Mouse (Mus musculus) forebrain, embryonic 11.5 days (tissue): ENCODE measurements around the gene Gm45716. TPM values are rescaled to one million over a fixed set of nuclear protein-coding genes. Genes with fewer than 3 reads are reported as not detected.

Experiments
- ATAC-seq: fragments of 200-750 bp; cut with Nextera tagmentation; replicated peaks from 2 replicates; pipeline ENCODE4 v1.8.0; 2017; ENCODE audit warnings: moderate TSS enrichment; ENCODE audit not compliant: low FRiP score
- DNase-seq: peaks from one replicate; pipeline ENCODE4 v3.0.0-alpha.2; 2017; ENCODE audit warnings: low spot score
- H3K27ac ChIP-seq: fragments of 300-500 bp; sonication (generic); 2 replicates; pipeline ENCODE4 v1.5.1; 2014; ENCODE audit warnings: low read depth, low read length
- H3K27me3 ChIP-seq: fragments of 300-500 bp; sonication (generic); 2 replicates; pipeline ENCODE4 v1.6.1; 2014; ENCODE audit warnings: mild to moderate bottlenecking, low read length, mixed read lengths; ENCODE audit not compliant: control insufficient read depth, insufficient read depth
- H3K36me3 ChIP-seq: fragments of 300-500 bp; sonication (generic); 2 replicates; pipeline ENCODE4 v1.6.1; 2014; ENCODE audit warnings: mild to moderate bottlenecking, low read length, moderate library complexity, mixed read lengths; ENCODE audit not compliant: control insufficient read depth, insufficient read depth
- H3K4me1 ChIP-seq: fragments of 300-500 bp; sonication (generic); replicated peaks from 2 replicates; pipeline ENCODE4 v1.6.1; 2014; ENCODE audit warnings: low read length, mixed read lengths; ENCODE audit not compliant: control insufficient read depth, insufficient read depth
- H3K4me2 ChIP-seq: fragments of 300-500 bp; sonication (generic); 2 replicates; pipeline ENCODE4 v1.6.1; 2014; ENCODE audit warnings: low read depth, mild to moderate bottlenecking, low read length, moderate library complexity, mixed read lengths; ENCODE audit not compliant: severe bottlenecking
- H3K4me3 ChIP-seq: fragments of 300-500 bp; sonication (generic); 2 replicates; pipeline ENCODE4 v1.5.1; 2014; ENCODE audit warnings: low read depth, low read length
- H3K9ac ChIP-seq: fragments of 300-500 bp; sonication (generic); 2 replicates; pipeline ENCODE4 v1.6.1; 2014; ENCODE audit warnings: low read length
- H3K9me3 ChIP-seq: fragments of 300-500 bp; sonication (generic); 2 replicates; pipeline ENCODE4 v1.6.1; 2016; ENCODE audit warnings: low read length, mixed read lengths; ENCODE audit not compliant: control insufficient read depth
- WGBS: fragments of 180-500 bp; shearing (Covaris S2); extraction: QIAGEN DNeasy Blood & Tissue Kit; methylation state at CpG from one replicate; pipeline ENCODE4 v1.1.7; 2014; 5-methylcytosine and 5-hydroxymethylcytosine counted together
- polyA plus RNA-seq: library from polyadenylated mRNA; unstranded; fragments of >200 nt; fragmentation: Nextera tagmentation; extraction: Ambion mirVana; gene quantifications from 2 replicates; pipeline ENCODE4 v1.2.1, GENCODE M21; 2014

Gene Gm45716
- polyA plus RNA-seq, result 18.0 and 19.3 TPM in 2 replicates

- DNase-seq, result no peak
- Histone ChIP-seq H3K27ac (no peak within 1 kb of the TSS), H3K4me3 (no peak within 1 kb of the TSS), H3K4me2 (no peak within 1 kb of the TSS), H3K9me3 (no peaks in the 10 kb centered on the region), H3K4me1 (no peaks in the 10 kb centered on the region), H3K36me3 (no peaks in the 10 kb centered on the region), H3K27me3 (no peaks in the 10 kb centered on the region), H3K9ac (no peak within 1 kb of the TSS)
- 92% methylated on average over 7 of the region's 7 CpGs for WGBS
- no peak for ATAC-seq
Measured at GRCm38 (mm10) chr11:90187441-90187840, at the start of gene Gm45716. Gene Gm45716, plus strand, starts transcription at chr11:90187683.

- H3K27me3 ChIP-seq, result no peaks in the 10 kb centered on the region
- H3K9ac ChIP-seq, result no peak overlapping the region
- ATAC-seq (no peak), DNase-seq (no peak)
- no peaks in the 10 kb centered on the region for H3K4me1 ChIP-seq
- H3K4me3 ChIP-seq, result no peak overlapping the region
- no peaks in the 10 kb centered on the region for H3K9me3 ChIP-seq
- H3K27ac ChIP-seq, result no peak overlapping the region
- no peak overlapping the region for H3K4me2 ChIP-seq
- WGBS, result 65% methylated on average over 4 of the region's 4 CpGs
- H3K36me3 ChIP-seq, result no peaks in the 10 kb centered on the region
Measured at GRCm38 (mm10) chr11:90142393-90142792, 45.1 kb upstream of the Gm45716 start.

GRCm38 (mm10) chr11:90142936-90143335 is 44.5 kb upstream of the Gm45716 start:
- H3K4me2 ChIP-seq, result no peak overlapping the region
- no peak overlapping the region for H3K4me3 ChIP-seq
- H3K27ac ChIP-seq, result no peak overlapping the region
- H3K4me1 ChIP-seq, result no peaks in the 10 kb centered on the region
- DNase-seq (no peak), ATAC-seq (no peak)
- no peaks in the 10 kb centered on the region for H3K9me3 ChIP-seq
- no peak overlapping the region for H3K9ac ChIP-seq
- no peaks in the 10 kb centered on the region for H3K36me3 ChIP-seq
- H3K27me3 ChIP-seq, result no peaks in the 10 kb centered on the region
- WGBS, result 81% methylated on average over 4 of the region's 4 CpGs

DNA sequence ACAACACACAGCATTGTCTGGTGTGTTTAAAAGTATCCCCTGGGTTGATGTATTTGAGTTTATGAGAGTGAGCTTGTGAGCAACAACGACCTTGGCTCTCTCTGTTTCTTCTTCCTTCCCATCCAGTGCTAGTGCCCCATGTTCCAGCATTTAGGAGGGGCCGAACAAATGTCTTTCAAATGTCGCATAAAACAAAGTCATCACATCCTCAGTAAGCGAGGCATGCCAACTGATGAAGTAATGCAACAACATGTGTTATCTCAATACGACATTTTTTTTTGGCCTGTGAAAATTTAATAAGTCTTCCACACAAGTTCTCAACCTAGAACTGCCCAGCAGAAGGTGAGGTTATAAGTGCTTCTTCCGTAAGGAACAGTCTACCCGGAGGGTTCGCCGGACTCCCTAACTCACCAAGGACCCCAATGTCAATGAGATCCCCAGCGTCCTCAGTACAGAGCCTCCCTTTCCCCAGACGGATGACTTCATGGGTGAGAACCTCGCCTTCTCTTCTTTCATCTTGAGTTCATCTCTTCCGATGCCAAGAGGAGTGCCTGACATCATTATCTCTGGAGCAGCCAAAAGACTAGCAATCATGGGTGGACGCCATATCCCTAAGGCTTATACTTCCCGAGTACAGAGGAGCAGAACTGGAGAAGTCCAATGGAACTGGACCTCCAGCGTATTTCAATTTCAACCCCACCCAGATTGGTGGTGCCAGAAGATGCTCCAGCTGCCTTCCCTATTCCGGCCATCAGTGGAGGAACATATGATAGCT is 41.2 kb upstream of the Gm45716 start:
- Histone ChIP-seq H3K4me1 (no peaks in the 10 kb centered on the region), H3K27me3 (no peaks in the 10 kb centered on the region), H3K36me3 (no peaks in the 10 kb centered on the region), H3K27ac (no peak overlapping the region), H3K9me3 (no peaks in the 10 kb centered on the region), H3K4me3 (no peak overlapping the region), H3K4me2 (no peak overlapping the region), H3K9ac (no peak overlapping the region)
- ATAC-seq, result no peak
- 92% methylated on average over 17 of the region's 17 CpGs for WGBS
- DNase-seq, result no peak

DNA sequence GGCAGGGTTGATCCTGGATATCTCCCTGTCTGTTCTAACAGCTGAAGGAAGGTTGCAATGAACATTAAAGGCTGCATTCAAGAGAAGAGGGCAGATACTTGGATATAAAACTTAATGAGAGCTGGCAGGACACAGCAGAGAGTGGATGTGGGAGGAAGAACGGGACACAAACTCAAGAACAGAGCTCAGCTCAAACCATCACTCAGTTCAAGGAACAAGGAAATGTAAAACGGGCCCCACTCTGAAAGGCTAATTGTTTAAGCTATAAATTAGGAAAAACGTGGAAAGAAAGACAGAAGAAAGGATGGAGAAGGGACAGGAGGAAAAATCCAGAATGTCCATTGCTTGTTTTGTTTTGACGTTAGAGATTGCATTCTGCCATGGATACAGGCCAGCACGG is 32.4 kb upstream of the Gm45716 start:
- WGBS, result 61% methylated on average over 5 of the region's 5 CpGs
- Histone ChIP-seq H3K4me2 (no peak overlapping the region), H3K4me1 (peaks cover 7% of the 10 kb centered on the region; the same call in 1 of the 2 replicates), H3K9ac (no peak overlapping the region), H3K9me3 (no peaks in the 10 kb centered on the region), H3K36me3 (no peaks in the 10 kb centered on the region), H3K27ac (0 out of 2 replicates have a peak overlapping the region, but pooled peaks have one; percentile 31), H3K27me3 (no peaks in the 10 kb centered on the region), H3K4me3 (no peak overlapping the region)
- DNase-seq (no peak), ATAC-seq (no peak)

GRCm38 (mm10) chr11:90155466-90155865 is 32.0 kb upstream of the Gm45716 start:
- WGBS, result 13% methylated on average over 2 of the region's 2 CpGs
- no peaks in the 10 kb centered on the region for H3K36me3 ChIP-seq
- H3K27me3 ChIP-seq, result no peaks in the 10 kb centered on the region
- no peak for DNase-seq
- ATAC-seq, result no peak
- peaks cover 7% of the 10 kb centered on the region; the same call in 1 of the 2 replicates for H3K4me1 ChIP-seq
- H3K9me3 ChIP-seq, result no peaks in the 10 kb centered on the region
- H3K4me3 ChIP-seq, result no peak overlapping the region
- H3K9ac ChIP-seq, result no peak overlapping the region
- no peak overlapping the region for H3K4me2 ChIP-seq
- H3K27ac ChIP-seq, result peak overlapping the region; percentile 31; the same call in 1 of the 2 replicates

- no peaks in the 10 kb centered on the region; the same call in 1 of the 2 replicates for H3K4me1 ChIP-seq
- WGBS, result 22% methylated on average over 6 of the region's 6 CpGs
- H3K9me3 ChIP-seq, result no peaks in the 10 kb centered on the region
- H3K4me3 ChIP-seq, result no peak overlapping the region
- H3K9ac ChIP-seq, result no peak overlapping the region
- H3K4me2 ChIP-seq, result no peak overlapping the region
- no peak for ATAC-seq
- H3K27ac ChIP-seq, result no peak overlapping the region
- H3K27me3 ChIP-seq, result no peaks in the 10 kb centered on the region
- DNase-seq, result peak; percentile 66
- H3K36me3 ChIP-seq, result no peaks in the 10 kb centered on the region
Measured at GRCm38 (mm10) chr11:90167771-90168170, 19.7 kb upstream of the Gm45716 start.

- no peak for ATAC-seq
- 87% methylated on average over 10 of the region's 10 CpGs for whole genome bisulfite sequencing
- Histone ChIP-seq H3K9me3 (no peaks in the 10 kb centered on the region), H3K4me3 (no peak overlapping the region), H3K9ac (no peak overlapping the region), H3K27ac (no peak overlapping the region), H3K36me3 (no peaks in the 10 kb centered on the region), H3K4me1 (no peaks in the 10 kb centered on the region; the same call in 1 of the 2 replicates), H3K4me2 (no peak overlapping the region), H3K27me3 (no peaks in the 10 kb centered on the region)
- no peak for DNase-seq
Measured at GRCm38 (mm10) chr11:90168338-90169065, 19.0 kb upstream of the Gm45716 start.
